Mouse (Mus musculus): ENCODE measurements around the gene Rilp. TPM values are rescaled to one million over a fixed set of nuclear protein-coding genes. Genes with fewer than 3 reads are reported as not detected.

Gene Rilp
- polyA plus RNA-seq, 1 experiment from 2014 or later: 1.0 TPM

- Histone ChIP-seq H3K9me3 (no peaks in the 10 kb centered on the region), H3K27ac (peak overlapping the region; percentile 28; the same call in 1 of the 2 replicates), H3K36me3 (no peaks in the 10 kb centered on the region), H3K9ac (no peak overlapping the region), H3K27me3 (replicated peaks) (no peaks in the 10 kb centered on the region), H3K4me3 (replicated peaks) (no peak overlapping the region), H3K4me1 (peaks cover 15% of the 10 kb centered on the region; the same call in 1 of the 2 replicates), H3K4me2 (no peak overlapping the region)
- ATAC-seq (ENCODE audit: insufficient read depth, low FRiP score, low read depth): peak; percentile 47
- WGBS: 52% methylated on average over 11 of the region's 11 CpGs
Measured at GRCm38 (mm10) chr11:75537491-75538183, 27.7 kb downstream of the Rilp start.

GRCm38 (mm10) chr11:75538184-75538969 lies 28.5 kb downstream of the Rilp start:
- Histone ChIP-seq H3K4me2 (no peak overlapping the region), H3K36me3 (no peaks in the 10 kb centered on the region), H3K9me3 (no peaks in the 10 kb centered on the region), H3K9ac (no peak overlapping the region), H3K27me3 (replicated peaks) (no peaks in the 10 kb centered on the region), H3K4me1 (peaks cover 15% of the 10 kb centered on the region; the same call in 1 of the 2 replicates), H3K4me3 (replicated peaks) (no peak overlapping the region), H3K27ac (peak overlapping the region; percentile 28; the same call in 1 of the 2 replicates)
- no peak for ATAC-seq (ENCODE audit: insufficient read depth, low FRiP score, low read depth)
- 56% methylated on average over 9 of the region's 9 CpGs for WGBS

GRCm38 (mm10) chr11:75538970-75539299 lies 29.0 kb downstream of the Rilp start:
- H3K4me3 ChIP-seq (replicated peaks): no peak overlapping the region
- WGBS: 77% methylated on average over 13 of the region's 13 CpGs
- no peak overlapping the region for H3K27ac ChIP-seq
- H3K27me3 ChIP-seq (replicated peaks): no peaks in the 10 kb centered on the region
- H3K9me3 ChIP-seq: no peaks in the 10 kb centered on the region
- ATAC-seq (ENCODE audit: insufficient read depth, low FRiP score, low read depth): no peak
- peaks cover 15% of the 10 kb centered on the region; the same call in 1 of the 2 replicates for H3K4me1 ChIP-seq
- H3K4me2 ChIP-seq: no peak overlapping the region
- no peak overlapping the region for H3K9ac ChIP-seq
- no peaks in the 10 kb centered on the region for H3K36me3 ChIP-seq

GRCm38 (mm10) chr11:75540209-75540608 lies 30.3 kb downstream of the Rilp start:
- no peak overlapping the region for H3K9ac ChIP-seq
- H3K9me3 ChIP-seq: no peaks in the 10 kb centered on the region
- 86% methylated on average over 8 of the region's 8 CpGs for WGBS
- no peaks in the 10 kb centered on the region for H3K36me3 ChIP-seq
- no peak overlapping the region for H3K4me2 ChIP-seq
- peaks cover 11% of the 10 kb centered on the region; the same call in 1 of the 2 replicates for H3K4me1 ChIP-seq
- ATAC-seq (ENCODE audit: insufficient read depth, low FRiP score, low read depth): no peak
- no peak overlapping the region for H3K27ac ChIP-seq
- no peaks in the 10 kb centered on the region for H3K27me3 ChIP-seq (replicated peaks)
- H3K4me3 ChIP-seq (replicated peaks): no peak overlapping the region

- Histone ChIP-seq H3K9ac (no peak overlapping the region), H3K36me3 (no peaks in the 10 kb centered on the region), H3K27me3 (replicated peaks) (no peaks in the 10 kb centered on the region), H3K4me3 (replicated peaks) (no peak overlapping the region), H3K4me2 (no peak overlapping the region), H3K27ac (no peak overlapping the region), H3K9me3 (no peaks in the 10 kb centered on the region), H3K4me1 (peaks cover 10% of the 10 kb centered on the region; the same call in 1 of the 2 replicates)
- ATAC-seq (ENCODE audit: insufficient read depth, low FRiP score, low read depth): no peak
- WGBS: 68% methylated on average over 19 of the region's 19 CpGs
Measured at GRCm38 (mm10) chr11:75540710-75541581, 31.1 kb downstream of the Rilp start.

- no peak overlapping the region for H3K27ac ChIP-seq
- H3K9ac ChIP-seq: no peak overlapping the region
- no peak overlapping the region for H3K4me2 ChIP-seq
- H3K4me3 ChIP-seq (replicated peaks): no peak overlapping the region
- peaks cover 11% of the 10 kb centered on the region; the same call in 1 of the 2 replicates for H3K4me1 ChIP-seq
- no peaks in the 10 kb centered on the region for H3K27me3 ChIP-seq (replicated peaks)
- no peaks in the 10 kb centered on the region for H3K36me3 ChIP-seq
- ATAC-seq (ENCODE audit: insufficient read depth, low FRiP score, low read depth): no peak
- 84% methylated on average over 9 of the region's 9 CpGs for WGBS
- H3K9me3 ChIP-seq: no peaks in the 10 kb centered on the region
Measured at GRCm38 (mm10) chr11:75544713-75545112, 34.8 kb downstream of the Rilp start.

GRCm38 (mm10) chr11:75546057-75546456 lies 36.2 kb downstream of the Rilp start:
- no peak for ATAC-seq (ENCODE audit: insufficient read depth, low FRiP score, low read depth)
- no peak overlapping the region for H3K27ac ChIP-seq
- no peak overlapping the region for H3K4me2 ChIP-seq
- H3K9ac ChIP-seq: no peak overlapping the region
- no peaks in the 10 kb centered on the region for H3K9me3 ChIP-seq
- no peak overlapping the region for H3K4me3 ChIP-seq (replicated peaks)
- peaks cover 19% of the 10 kb centered on the region for H3K4me1 ChIP-seq
- H3K36me3 ChIP-seq: no peaks in the 10 kb centered on the region
- 71% methylated on average over 4 of the region's 4 CpGs for WGBS
- H3K27me3 ChIP-seq (replicated peaks): no peaks in the 10 kb centered on the region

- Histone ChIP-seq H3K9me3 (no peaks in the 10 kb centered on the region), H3K27me3 (replicated peaks) (no peaks in the 10 kb centered on the region), H3K4me1 (peaks cover 40% of the 10 kb centered on the region), H3K4me2 (no peak overlapping the region), H3K9ac (no peak overlapping the region), H3K36me3 (no peaks in the 10 kb centered on the region), H3K27ac (peak overlapping the region; percentile 12; the same call in 1 of the 2 replicates), H3K4me3 (replicated peaks) (no peak overlapping the region)
- ATAC-seq (ENCODE audit: insufficient read depth, low FRiP score, low read depth): no peak
- 30% methylated on average over 5 of the region's 5 CpGs for WGBS
Measured at GRCm38 (mm10) chr11:75549658-75550111, 39.8 kb downstream of the Rilp start.

GRCm38 (mm10) chr11:75550200-75550946 lies 40.5 kb downstream of the Rilp start:
- Histone ChIP-seq H3K9ac (no peak overlapping the region), H3K27me3 (replicated peaks) (no peaks in the 10 kb centered on the region), H3K4me1 (peaks cover 40% of the 10 kb centered on the region), H3K36me3 (no peaks in the 10 kb centered on the region), H3K27ac (peak overlapping the region; percentile 12; the same call in 1 of the 2 replicates), H3K4me3 (replicated peaks) (no peak overlapping the region), H3K4me2 (no peak overlapping the region), H3K9me3 (no peaks in the 10 kb centered on the region)
- WGBS: 60% methylated on average over 12 of the region's 12 CpGs
- ATAC-seq (ENCODE audit: insufficient read depth, low FRiP score, low read depth): peak; percentile 61; the same call in 1 of the 2 replicates

- 88% methylated on average over 5 of the region's 5 CpGs for WGBS
- Histone ChIP-seq H3K9me3 (no peaks in the 10 kb centered on the region), H3K27ac (peak overlapping the region; percentile 58)
Measured at GRCm38 (mm10) chr11:75551321-75551720, 41.4 kb downstream of the Rilp start.

GRCm38 (mm10) chr11:75551961-75552441 lies 42.1 kb downstream of the Rilp start:
- Histone ChIP-seq H3K4me1 (peaks cover 40% of the 10 kb centered on the region), H3K4me3 (replicated peaks) (no peak overlapping the region), H3K27me3 (replicated peaks) (no peaks in the 10 kb centered on the region), H3K27ac (peak overlapping the region; percentile 58), H3K36me3 (no peaks in the 10 kb centered on the region), H3K9me3 (no peaks in the 10 kb centered on the region), H3K9ac (no peak overlapping the region), H3K4me2 (no peak overlapping the region)
- WGBS: 38% methylated on average over 9 of the region's 9 CpGs
- ATAC-seq (ENCODE audit: insufficient read depth, low FRiP score, low read depth): peak; percentile 62; the same call in 1 of the 2 replicates

More at GRCm38 (mm10) chr11:75551321-75551720, 41.4 kb downstream of the Rilp start:
- H3K36me3 ChIP-seq: no peaks in the 10 kb centered on the region
- no peak for ATAC-seq (ENCODE audit: insufficient read depth, low FRiP score, low read depth)
- no peak overlapping the region for H3K4me2 ChIP-seq
- no peaks in the 10 kb centered on the region for H3K27me3 ChIP-seq (replicated peaks)
- no peak overlapping the region for H3K4me3 ChIP-seq (replicated peaks)
- peaks cover 40% of the 10 kb centered on the region for H3K4me1 ChIP-seq
- no peak overlapping the region for H3K9ac ChIP-seq
